Mouse (Mus musculus) urinary bladder, postnatal 14 days (tissue): ENCODE measurements around the gene Olfr654.
A peak's percentile ranks its signal among the peaks of the same experiment; 100 is the strongest.

Experiments
- DNase-seq: peaks from one replicate; pipeline ENCODE4 v3.0.0; 2021; ENCODE audit warnings: low spot score

The Olfr654 gene

GRCm38 (mm10) chr7:104586725-104587124 lies at the start of gene Olfr654:
Gene Olfr654, plus strand, starts transcription at chr7:104587025.
- DNase-seq = no peak

GRCm38 (mm10) chr7:104549833-104550232 lies 37.0 kb upstream of the Olfr654 start, which contains the start of gene Olfr651:
Gene Olfr651, plus strand, starts transcription at chr7:104550133.
- no peak for DNase-seq

- DNase-seq = no peak
Measured at GRCm38 (mm10) chr7:104552700-104553099, 34.1 kb upstream of the Olfr654 start.

- no peak for DNase-seq
Measured at GRCm38 (mm10) chr7:104560601-104561000, 26.2 kb upstream of the Olfr654 start, which contains the start of gene Olfr652. Gene Olfr652, plus strand, starts transcription at chr7:104560901.

- no peak for DNase-seq
Measured at GRCm38 (mm10) chr7:104577014-104577413, 9.8 kb upstream of the Olfr654 start, which contains the start of gene Olfr653. Gene Olfr653, plus strand, starts transcription at chr7:104577314.

- DNase-seq = no peak
Measured at GRCm38 (mm10) chr7:104580846-104581245, 6.0 kb upstream of the Olfr654 start.

GRCm38 (mm10) chr7:104581429-104581828 lies 5.4 kb upstream of the Olfr654 start:
- DNase-seq = no peak

GRCm38 (mm10) chr7:104588274-104588673 lies 1.4 kb downstream of the Olfr654 start:
- no peak for DNase-seq

GRCm38 (mm10) chr7:104601679-104602078 lies 14.9 kb downstream of the Olfr654 start, which contains the start of gene Olfr655:
Gene Olfr655, minus strand, starts transcription at chr7:104601779.
- DNase-seq = no peak

- peak; percentile 12 for DNase-seq
Measured at GRCm38 (mm10) chr7:104603173-104603572, 16.3 kb downstream of the Olfr654 start.

- DNase-seq = no peak
Measured at GRCm38 (mm10) chr7:104604727-104605126, 17.9 kb downstream of the Olfr654 start.

- DNase-seq = no peak
Measured at GRCm38 (mm10) chr7:104613655-104614054, 26.8 kb downstream of the Olfr654 start, which contains the start of gene Olfr656. Gene Olfr656, plus strand, starts transcription at chr7:104613955.

GRCm38 (mm10) chr7:104624494-104624893 lies 37.7 kb downstream of the Olfr654 start, which contains the start of gene Olfr657:
Gene Olfr657, plus strand, starts transcription at chr7:104624794.
- no peak for DNase-seq
